Mouse (Mus musculus): ENCODE data around the gene Socs5. TPM values are rescaled to one million over a fixed set of nuclear protein-coding genes. Genes with fewer than 3 reads are reported as not detected.

The Socs5 gene
- polyA plus RNA-seq, 1 experiment from 2014 or later, result 15.4 TPM

- 81% methylated on average over 6 of the region's 6 CpGs for WGBS
- Histone ChIP-seq H3K9ac (replicated peaks) (no peak overlapping the region), H3K27ac (no peak overlapping the region), H3K4me2 (no peak overlapping the region), H3K4me3 (replicated peaks) (no peak overlapping the region), H3K36me3 (no peaks in the 10 kb centered on the region), H3K9me3 (no peaks in the 10 kb centered on the region), H3K27me3 (no peaks in the 10 kb centered on the region), H3K4me1 (replicated peaks) (no peaks in the 10 kb centered on the region)
- no peak for ATAC-seq (ENCODE audit: insufficient number of reproducible peaks, insufficient read depth, low FRiP score, low TSS enrichment, low read depth)
These were observed 21.8 kb upstream of the Socs5 start for GRCm38 (mm10) chr17:87085726-87086125.

GRCm38 (mm10) chr17:87089296-87089695, 18.2 kb upstream of the Socs5 start:
- no peak overlapping the region for H3K4me3 ChIP-seq (replicated peaks)
- WGBS, result 89% methylated on average over 7 of the region's 7 CpGs
- H3K36me3 ChIP-seq, result no peaks in the 10 kb centered on the region
- H3K9ac ChIP-seq (replicated peaks), result no peak overlapping the region
- no peak for ATAC-seq (ENCODE audit: insufficient number of reproducible peaks, insufficient read depth, low FRiP score, low TSS enrichment, low read depth)
- H3K27ac ChIP-seq, result no peak overlapping the region
- no peaks in the 10 kb centered on the region for H3K27me3 ChIP-seq
- no peaks in the 10 kb centered on the region for H3K9me3 ChIP-seq
- H3K4me2 ChIP-seq, result no peak overlapping the region
- peaks cover 6% of the 10 kb centered on the region for H3K4me1 ChIP-seq (replicated peaks)

GRCm38 (mm10) chr17:87093061-87093460, 14.4 kb upstream of the Socs5 start:
- Histone ChIP-seq H3K36me3 (no peaks in the 10 kb centered on the region), H3K4me2 (no peak overlapping the region), H3K9ac (replicated peaks) (no peak overlapping the region), H3K4me3 (replicated peaks) (no peak overlapping the region), H3K9me3 (no peaks in the 10 kb centered on the region), H3K27me3 (no peaks in the 10 kb centered on the region), H3K4me1 (replicated peaks) (peaks cover 9% of the 10 kb centered on the region), H3K27ac (no peak overlapping the region)
- WGBS, result 68% methylated on average over 5 of the region's 5 CpGs
- ATAC-seq (ENCODE audit: insufficient number of reproducible peaks, insufficient read depth, low FRiP score, low TSS enrichment, low read depth), result no peak

GRCm38 (mm10) chr17:87096951-87097350, 10.5 kb upstream of the Socs5 start:
- no peak overlapping the region for H3K9ac ChIP-seq (replicated peaks)
- H3K4me2 ChIP-seq, result no peak overlapping the region
- 0 out of 2 replicates have a peak, but pooled peaks cover 3% of the 10 kb centered on the region for H3K27me3 ChIP-seq
- H3K4me1 ChIP-seq (replicated peaks), result peaks cover 9% of the 10 kb centered on the region
- no peak overlapping the region for H3K27ac ChIP-seq
- ATAC-seq (ENCODE audit: insufficient number of reproducible peaks, insufficient read depth, low FRiP score, low TSS enrichment, low read depth), result no peak
- no peak overlapping the region for H3K4me3 ChIP-seq (replicated peaks)
- WGBS, result 69% methylated on average over 2 of the region's 2 CpGs
- H3K9me3 ChIP-seq, result no peaks in the 10 kb centered on the region
- H3K36me3 ChIP-seq, result no peaks in the 10 kb centered on the region

- 79% methylated on average over 5 of the region's 5 CpGs for WGBS
- H3K4me1 ChIP-seq (replicated peaks), result peaks cover 10% of the 10 kb centered on the region
- no peak overlapping the region for H3K4me3 ChIP-seq (replicated peaks)
- H3K36me3 ChIP-seq, result no peaks in the 10 kb centered on the region
- no peak overlapping the region for H3K4me2 ChIP-seq
- H3K9me3 ChIP-seq, result no peaks in the 10 kb centered on the region
- no peak for ATAC-seq (ENCODE audit: insufficient number of reproducible peaks, insufficient read depth, low FRiP score, low TSS enrichment, low read depth)
- H3K27me3 ChIP-seq, result 0 out of 2 replicates have a peak, but pooled peaks cover 3% of the 10 kb centered on the region
- H3K9ac ChIP-seq (replicated peaks), result no peak overlapping the region
- H3K27ac ChIP-seq, result no peak overlapping the region
These were observed 9.9 kb upstream of the Socs5 start for GRCm38 (mm10) chr17:87097576-87097975.

- Histone ChIP-seq H3K36me3 (no peaks in the 10 kb centered on the region), H3K4me2 (no peak overlapping the region), H3K4me1 (replicated peaks) (peaks cover 9% of the 10 kb centered on the region), H3K4me3 (replicated peaks) (no peak overlapping the region), H3K27ac (no peak overlapping the region), H3K27me3 (0 out of 2 replicates have a peak, but pooled peaks cover 3% of the 10 kb centered on the region), H3K9ac (replicated peaks) (no peak overlapping the region), H3K9me3 (no peaks in the 10 kb centered on the region)
- ATAC-seq (ENCODE audit: insufficient number of reproducible peaks, insufficient read depth, low FRiP score, low TSS enrichment, low read depth), result no peak
- WGBS, result 77% methylated on average over 4 of the region's 4 CpGs
These were observed 6.5 kb upstream of the Socs5 start for GRCm38 (mm10) chr17:87100947-87101346.

GRCm38 (mm10) chr17:87102636-87103035, 4.8 kb upstream of the Socs5 start:
- no peak overlapping the region for H3K27ac ChIP-seq
- WGBS, result 78% methylated on average over 8 of the region's 8 CpGs
- no peaks in the 10 kb centered on the region for H3K9me3 ChIP-seq
- H3K4me3 ChIP-seq (replicated peaks), result no peak overlapping the region
- 0 out of 2 replicates have a peak, but pooled peaks cover 3% of the 10 kb centered on the region for H3K27me3 ChIP-seq
- H3K9ac ChIP-seq (replicated peaks), result no peak overlapping the region
- H3K36me3 ChIP-seq, result no peaks in the 10 kb centered on the region
- no peak for ATAC-seq (ENCODE audit: insufficient number of reproducible peaks, insufficient read depth, low FRiP score, low TSS enrichment, low read depth)
- peaks cover 12% of the 10 kb centered on the region for H3K4me1 ChIP-seq (replicated peaks)
- no peak overlapping the region for H3K4me2 ChIP-seq

- Histone ChIP-seq H3K9me3 (no peaks in the 10 kb centered on the region), H3K36me3 (no peaks in the 10 kb centered on the region), H3K4me1 (replicated peaks) (peaks cover 12% of the 10 kb centered on the region), H3K4me2 (no peak overlapping the region), H3K27ac (no peak overlapping the region), H3K27me3 (0 out of 2 replicates have a peak, but pooled peaks cover 3% of the 10 kb centered on the region), H3K9ac (replicated peaks) (no peak overlapping the region), H3K4me3 (replicated peaks) (no peak overlapping the region)
- 79% methylated on average over 5 of the region's 5 CpGs for WGBS
- ATAC-seq (ENCODE audit: insufficient number of reproducible peaks, insufficient read depth, low FRiP score, low TSS enrichment, low read depth), result no peak
These were observed 4.4 kb upstream of the Socs5 start for GRCm38 (mm10) chr17:87103060-87103459.

GRCm38 (mm10) chr17:87104276-87104675, 3.2 kb upstream of the Socs5 start:
- Histone ChIP-seq H3K4me2 (no peak overlapping the region), H3K9me3 (no peaks in the 10 kb centered on the region), H3K9ac (replicated peaks) (no peak overlapping the region), H3K4me3 (replicated peaks) (no peak overlapping the region), H3K27ac (no peak overlapping the region), H3K4me1 (replicated peaks) (peaks cover 20% of the 10 kb centered on the region), H3K27me3 (0 out of 2 replicates have a peak, but pooled peaks cover 3% of the 10 kb centered on the region), H3K36me3 (no peaks in the 10 kb centered on the region)
- WGBS, result 92% methylated on average over 4 of the region's 4 CpGs
- no peak for ATAC-seq (ENCODE audit: insufficient number of reproducible peaks, insufficient read depth, low FRiP score, low TSS enrichment, low read depth)

- Histone ChIP-seq H3K27me3 (no peaks in the 10 kb centered on the region), H3K36me3 (no peaks in the 10 kb centered on the region), H3K4me3 (replicated peaks) (peak overlapping the region; percentile 86), H3K9ac (replicated peaks) (no peak overlapping the region), H3K4me1 (replicated peaks) (peaks cover 20% of the 10 kb centered on the region), H3K27ac (no peak overlapping the region), H3K4me2 (peak overlapping the region; percentile 83), H3K9me3 (no peaks in the 10 kb centered on the region)
- ATAC-seq (ENCODE audit: insufficient number of reproducible peaks, insufficient read depth, low FRiP score, low TSS enrichment, low read depth), result no peak
- WGBS, result 90% methylated on average over 7 of the region's 7 CpGs
These were observed 1.5 kb upstream of the Socs5 start for GRCm38 (mm10) chr17:87105941-87106340.

- under 1% methylated on average over 51 of the region's 51 CpGs for WGBS
- Histone ChIP-seq H3K9ac (replicated peaks) (peak overlapping the region; percentile 95), H3K27me3 (no peaks in the 10 kb centered on the region), H3K4me1 (replicated peaks) (peaks cover 20% of the 10 kb centered on the region), H3K4me3 (replicated peaks) (peak overlapping the region; percentile 86), H3K9me3 (no peaks in the 10 kb centered on the region), H3K36me3 (no peaks in the 10 kb centered on the region), H3K27ac (peak overlapping the region; percentile 83), H3K4me2 (peak overlapping the region; percentile 83)
- peak; percentile 99 for ATAC-seq (ENCODE audit: insufficient number of reproducible peaks, insufficient read depth, low FRiP score, low TSS enrichment, low read depth)
These were observed 572 bp upstream of the Socs5 start for GRCm38 (mm10) chr17:87106691-87107523.
